Mouse (Mus musculus): ENCODE data around the gene Klhl22. TPM values are rescaled to one million over a fixed set of nuclear protein-coding genes. Genes with fewer than 3 reads are reported as not detected.
A peak's percentile ranks its signal among the peaks of the same experiment; 100 is the strongest.

Gene Klhl22
- polyA plus RNA-seq, 1 experiment from 2014 or later: 54.6 TPM

GRCm38 (mm10) chr16:17809125-17809524, 49.7 kb downstream of the Klhl22 start:
- ATAC-seq (replicated peaks; ENCODE audit: low FRiP score): no peak

GRCm38 (mm10) chr16:17809711-17810110, 50.3 kb downstream of the Klhl22 start:
- no peaks in the 10 kb centered on the region for H3K9me3 ChIP-seq (ENCODE audit: control insufficient read depth, low read length)
- no peak for ATAC-seq (replicated peaks; ENCODE audit: low FRiP score)
- H3K4me3 ChIP-seq (ENCODE audit: low read depth, low read length): no peak overlapping the region
- H3K36me3 ChIP-seq (ENCODE audit: control insufficient read depth, insufficient read depth, low read length): no peaks in the 10 kb centered on the region
- peaks cover 35% of the 10 kb centered on the region for H3K27me3 ChIP-seq (ENCODE audit: control insufficient read depth, insufficient read depth, low read length)
- no peak overlapping the region for H3K27ac ChIP-seq (ENCODE audit: low read depth, low read length)
- DNase-seq (ENCODE audit: low spot score): peak; percentile 70
- WGBS: 32% methylated on average over 7 of the region's 7 CpGs
- no peak overlapping the region for H3K4me2 ChIP-seq (ENCODE audit: low read depth, low read length, severe bottlenecking)
- H3K4me1 ChIP-seq (replicated peaks; ENCODE audit: control insufficient read depth, insufficient read depth, low read length): peaks cover 14% of the 10 kb centered on the region; the same call in 1 of the 2 replicates
- H3K9ac ChIP-seq (ENCODE audit: low read length): no peak overlapping the region

More at GRCm38 (mm10) chr16:17809125-17809524, 49.7 kb downstream of the Klhl22 start:
- Histone ChIP-seq H3K36me3 (ENCODE audit: control insufficient read depth, insufficient read depth, low read length) (no peaks in the 10 kb centered on the region), H3K9ac (ENCODE audit: low read length) (no peak overlapping the region), H3K4me3 (ENCODE audit: low read depth, low read length) (no peak overlapping the region), H3K9me3 (ENCODE audit: control insufficient read depth, low read length) (no peaks in the 10 kb centered on the region), H3K4me2 (ENCODE audit: low read depth, low read length, severe bottlenecking) (no peak overlapping the region), H3K4me1 (replicated peaks; ENCODE audit: control insufficient read depth, insufficient read depth, low read length) (peaks cover 19% of the 10 kb centered on the region; the same call in 1 of the 2 replicates), H3K27me3 (ENCODE audit: control insufficient read depth, insufficient read depth, low read length) (peaks cover 39% of the 10 kb centered on the region), H3K27ac (ENCODE audit: low read depth, low read length) (no peak overlapping the region)
- WGBS: 80% methylated on average over 4 of the region's 4 CpGs
- no peak for DNase-seq (ENCODE audit: low spot score)

GRCm38 (mm10) chr16:17812120-17812519, 52.7 kb downstream of the Klhl22 start:
- DNase-seq (ENCODE audit: low spot score): no peak
- WGBS: 8% methylated on average over 5 of the region's 5 CpGs
- peaks cover 12% of the 10 kb centered on the region for H3K4me1 ChIP-seq (replicated peaks; ENCODE audit: control insufficient read depth, insufficient read depth, low read length)

GRCm38 (mm10) chr16:17813173-17813572, 53.8 kb downstream of the Klhl22 start:
- no peak overlapping the region for H3K4me2 ChIP-seq (ENCODE audit: low read depth, low read length, severe bottlenecking)
- H3K9me3 ChIP-seq (ENCODE audit: control insufficient read depth, low read length): no peaks in the 10 kb centered on the region
- ATAC-seq (replicated peaks; ENCODE audit: low FRiP score): no peak
- H3K27me3 ChIP-seq (ENCODE audit: control insufficient read depth, insufficient read depth, low read length): peaks cover 13% of the 10 kb centered on the region
- 64% methylated on average over 4 of the region's 4 CpGs for WGBS
- no peak overlapping the region for H3K9ac ChIP-seq (ENCODE audit: low read length)
- H3K27ac ChIP-seq (ENCODE audit: low read depth, low read length): no peak overlapping the region
- DNase-seq (ENCODE audit: low spot score): no peak
- H3K4me1 ChIP-seq (replicated peaks; ENCODE audit: control insufficient read depth, insufficient read depth, low read length): peaks cover 8% of the 10 kb centered on the region
- no peaks in the 10 kb centered on the region for H3K36me3 ChIP-seq (ENCODE audit: control insufficient read depth, insufficient read depth, low read length)
- no peak overlapping the region for H3K4me3 ChIP-seq (ENCODE audit: low read depth, low read length)

More at GRCm38 (mm10) chr16:17812120-17812519, 52.7 kb downstream of the Klhl22 start:
- Histone ChIP-seq H3K4me2 (ENCODE audit: low read depth, low read length, severe bottlenecking) (no peak overlapping the region), H3K36me3 (ENCODE audit: control insufficient read depth, insufficient read depth, low read length) (no peaks in the 10 kb centered on the region), H3K27ac (ENCODE audit: low read depth, low read length) (no peak overlapping the region), H3K9ac (ENCODE audit: low read length) (no peak overlapping the region), H3K4me3 (ENCODE audit: low read depth, low read length) (no peak overlapping the region), H3K27me3 (ENCODE audit: control insufficient read depth, insufficient read depth, low read length) (peaks cover 16% of the 10 kb centered on the region), H3K9me3 (ENCODE audit: control insufficient read depth, low read length) (no peaks in the 10 kb centered on the region)
- ATAC-seq (replicated peaks; ENCODE audit: low FRiP score): no peak

- ATAC-seq (replicated peaks; ENCODE audit: low FRiP score): peak; percentile 87
These were observed 56.3 kb downstream of the Klhl22 start for GRCm38 (mm10) chr16:17815411-17816402.

GRCm38 (mm10) chr16:17816528-17816927, 57.1 kb downstream of the Klhl22 start:
- H3K9ac ChIP-seq (ENCODE audit: low read length): no peak overlapping the region
- H3K27ac ChIP-seq (ENCODE audit: low read depth, low read length): no peak overlapping the region
- no peak overlapping the region for H3K4me3 ChIP-seq (ENCODE audit: low read depth, low read length)
- no peaks in the 10 kb centered on the region for H3K9me3 ChIP-seq (ENCODE audit: control insufficient read depth, low read length)
- ATAC-seq (replicated peaks; ENCODE audit: low FRiP score): no peak
- no peaks in the 10 kb centered on the region for H3K36me3 ChIP-seq (ENCODE audit: control insufficient read depth, insufficient read depth, low read length)
- H3K4me1 ChIP-seq (replicated peaks; ENCODE audit: control insufficient read depth, insufficient read depth, low read length): peaks cover 7% of the 10 kb centered on the region
- peaks cover 4% of the 10 kb centered on the region for H3K27me3 ChIP-seq (ENCODE audit: control insufficient read depth, insufficient read depth, low read length)
- WGBS: 79% methylated on average over 8 of the region's 8 CpGs
- H3K4me2 ChIP-seq (ENCODE audit: low read depth, low read length, severe bottlenecking): no peak overlapping the region
- DNase-seq (ENCODE audit: low spot score): no peak

More at GRCm38 (mm10) chr16:17815411-17816402, 56.3 kb downstream of the Klhl22 start:
- Histone ChIP-seq H3K4me1 (replicated peaks; ENCODE audit: control insufficient read depth, insufficient read depth, low read length) (peaks cover 7% of the 10 kb centered on the region), H3K9ac (ENCODE audit: low read length) (peak overlapping the region; percentile 60), H3K36me3 (ENCODE audit: control insufficient read depth, insufficient read depth, low read length) (no peaks in the 10 kb centered on the region), H3K4me2 (ENCODE audit: low read depth, low read length, severe bottlenecking) (peak overlapping the region; percentile 69), H3K9me3 (ENCODE audit: control insufficient read depth, low read length) (no peaks in the 10 kb centered on the region), H3K27me3 (ENCODE audit: control insufficient read depth, insufficient read depth, low read length) (peaks cover 4% of the 10 kb centered on the region), H3K4me3 (ENCODE audit: low read depth, low read length) (peak overlapping the region; percentile 36), H3K27ac (ENCODE audit: low read depth, low read length) (no peak overlapping the region)
- WGBS: 2% methylated on average over 63 of the region's 63 CpGs
- peak; percentile 91 for DNase-seq (ENCODE audit: low spot score)

GRCm38 (mm10) chr16:17826500-17826899, 67.1 kb downstream of the Klhl22 start:
- 92% methylated on average over 2 of the region's 2 CpGs for WGBS
- ATAC-seq (replicated peaks; ENCODE audit: low FRiP score) (no peak), DNase-seq (ENCODE audit: low spot score) (no peak)
- no peak overlapping the region for H3K9ac ChIP-seq (ENCODE audit: low read length)
- no peaks in the 10 kb centered on the region for H3K36me3 ChIP-seq (ENCODE audit: control insufficient read depth, insufficient read depth, low read length)
- no peaks in the 10 kb centered on the region for H3K4me1 ChIP-seq (replicated peaks; ENCODE audit: control insufficient read depth, insufficient read depth, low read length)
- H3K27me3 ChIP-seq (ENCODE audit: control insufficient read depth, insufficient read depth, low read length): peaks cover 14% of the 10 kb centered on the region
- H3K4me2 ChIP-seq (ENCODE audit: low read depth, low read length, severe bottlenecking): no peak overlapping the region
- no peak overlapping the region for H3K4me3 ChIP-seq (ENCODE audit: low read depth, low read length)
- no peaks in the 10 kb centered on the region for H3K9me3 ChIP-seq (ENCODE audit: control insufficient read depth, low read length)
- no peak overlapping the region for H3K27ac ChIP-seq (ENCODE audit: low read depth, low read length)

- peaks cover 31% of the 10 kb centered on the region for H3K27me3 ChIP-seq (ENCODE audit: control insufficient read depth, insufficient read depth, low read length)
- H3K27ac ChIP-seq (ENCODE audit: low read depth, low read length): no peak overlapping the region
- no peak overlapping the region for H3K4me2 ChIP-seq (ENCODE audit: low read depth, low read length, severe bottlenecking)
- H3K9ac ChIP-seq (ENCODE audit: low read length): no peak overlapping the region
- no peaks in the 10 kb centered on the region; the same call in 1 of the 2 replicates for H3K4me1 ChIP-seq (replicated peaks; ENCODE audit: control insufficient read depth, insufficient read depth, low read length)
- no peaks in the 10 kb centered on the region for H3K36me3 ChIP-seq (ENCODE audit: control insufficient read depth, insufficient read depth, low read length)
- ATAC-seq (replicated peaks; ENCODE audit: low FRiP score) (no peak), DNase-seq (ENCODE audit: low spot score) (no peak)
- 93% methylated on average over 2 of the region's 2 CpGs for WGBS
- H3K4me3 ChIP-seq (ENCODE audit: low read depth, low read length): no peak overlapping the region
- no peaks in the 10 kb centered on the region for H3K9me3 ChIP-seq (ENCODE audit: control insufficient read depth, low read length)
These were observed 68.8 kb downstream of the Klhl22 start for GRCm38 (mm10) chr16:17828229-17828628.

Measured in forebrain, embryonic 11.5 days (tissue).